Comparison of ENCODE assay signal across 21 mouse cellular contexts in genomic region chr8:123421325-123421724, GRCm38 (mm10). TPM values are rescaled to one million over a fixed set of nuclear protein-coding genes. Genes with fewer than 3 reads are reported as not detected.
"Had no signal": no experiment of that assay in that cellular context is flagged by ENCODE, and none has a peak within 500 bp of the region (broad histone marks: within the 10 kb centered on the region; RNA-seq: fewer than 3 reads in every experiment).

No protein-coding gene starts in this region.

- H3K9me3 ChIP-seq: limb, embryonic 15.5 days; stomach, embryonic 15.5 days had no signal

- H3K4me2 ChIP-seq: limb, embryonic 12.5 days; limb, embryonic 15.5 days; lung, embryonic 14.5 days had no signal

- H3K9ac ChIP-seq: limb, embryonic 12.5 days; limb, embryonic 15.5 days; liver, embryonic 14.5 days; liver, postnatal 0 days; lung, embryonic 14.5 days; midbrain, embryonic 13.5 days; neural tube, embryonic 12.5 days; stomach, embryonic 15.5 days had no signal

- H3K4me3 ChIP-seq: limb, embryonic 12.5 days; limb, embryonic 15.5 days; midbrain, embryonic 13.5 days; neural tube, embryonic 12.5 days had no signal

- H3K36me3 ChIP-seq: limb, embryonic 12.5 days; limb, embryonic 15.5 days; stomach, embryonic 15.5 days had no signal

- DNase-seq: kidney, adult 9 months; kidney, postnatal 14 days; kidney, postnatal 4 days; left cerebral cortex, postnatal 4 days; liver, postnatal 0 days; lung, embryonic 14.5 days; retina, postnatal 1 day; right cerebral cortex, postnatal 25 days; spleen, adult 18-20 months; thymus, postnatal 36 days had no signal

- H3K27ac ChIP-seq: limb, embryonic 12.5 days; limb, embryonic 15.5 days; liver, embryonic 14.5 days; macrophage; midbrain, embryonic 13.5 days; neural tube, embryonic 12.5 days; stomach, embryonic 15.5 days had no signal

- ATAC-seq: liver, postnatal 0 days; midbrain, embryonic 16.5 days had no signal

- H3K4me1 ChIP-seq: limb, embryonic 12.5 days; limb, embryonic 15.5 days had no signal

- H3K27me3 ChIP-seq: limb, embryonic 12.5 days; limb, embryonic 15.5 days; midbrain, embryonic 13.5 days; neural tube, embryonic 12.5 days; stomach, embryonic 15.5 days had no signal

RNA-seq across cellular contexts. Expression of gene Tubb3, which starts 10.1 kb away (rescaled TPM):
- polyA plus RNA-seq: macrophage had no signal

RNA-seq across cellular contexts. Expression of gene Mc1r, which starts 14.4 kb away (rescaled TPM):
- polyA plus RNA-seq: kidney, embryonic 16.5 days; limb, embryonic 12.5 days; liver, postnatal 0 days; lung, embryonic 14.5 days; lung, postnatal 0 days; macrophage; stomach, embryonic 15.5 days; urinary bladder, adult 2 months had no signal
